In genomic region chr3:52766841-52767240, GRCm38 (mm10) we compare ENCODE assay signal across 12 mouse cellular contexts.
A peak's percentile ranks its signal among the peaks of the same experiment; 100 is the strongest.
DNase-seq lines count a peak whose midpoint lies in the region; ATAC-seq and TF ChIP-seq lines count a peak whose summit lies in the region.
"Had no signal": no experiment of that assay in that cellular context is flagged by ENCODE, and none has a peak within 500 bp of the region (broad histone marks: within the 10 kb centered on the region; RNA-seq: fewer than 3 reads in every experiment).

No protein-coding gene starts in this region.

- intact Hi-C loops in heart, postnatal 36 days (cut with DNase I), result loop anchor here (5.0 kb wide), 1 partner anchor 205 kb away; no protein-coding TSS in a partner anchor

- 76% methylated on average over 5 of the region's 5 CpGs for WGBS in heart, embryonic 10.5 days
- WGBS in cerebellum, adult 2 months, result 45% methylated on average over 5 of the region's 5 CpGs
- WGBS in midbrain, embryonic 13.5 days, result 65% methylated on average over 5 of the region's 5 CpGs

- H3K36me3 ChIP-seq in heart, embryonic 10.5 days, result no peaks in the 10 kb centered on the region
- H3K36me3 ChIP-seq in midbrain, embryonic 13.5 days, result no peaks in the 10 kb centered on the region
- H3K36me3 ChIP-seq: liver, embryonic 12.5 days had no signal

- peaks cover 8% of the 10 kb centered on the region; the same call in 1 of the 2 replicates for H3K4me1 ChIP-seq in heart, embryonic 10.5 days
- no peaks in the 10 kb centered on the region for H3K4me1 ChIP-seq in cerebellum, adult 2 months (ENCODE audit: control insufficient read depth, insufficient read depth, low read length)
- 0 out of 2 replicates have a peak, but pooled peaks cover 2% of the 10 kb centered on the region for H3K4me1 ChIP-seq in midbrain, embryonic 13.5 days (replicated peaks)
- H3K4me1 ChIP-seq: liver, embryonic 12.5 days had no signal

- TF ChIP-seq POLR2A in brain, embryonic 14.5 days (IDR thresholded peaks at IDR 0.05; ENCODE audit: borderline replicate concordance, extremely low read depth, insufficient read depth, insufficient read length, poor library complexity, severe bottlenecking), result no peak
- no peak for TF ChIP-seq POLR2A in cerebellum, adult 2 months (IDR thresholded peaks at IDR 0.05; ENCODE audit: borderline replicate concordance, insufficient read depth, low read length)

- no peak for ATAC-seq in midbrain, embryonic 13.5 days
- ATAC-seq: liver, embryonic 12.5 days; midbrain, embryonic 16.5 days had no signal

- DNase-seq in adrenal gland, adult 2 months, result peak; percentile 47
- no peak for DNase-seq in adrenal gland, adult 18-20 months (ENCODE audit: low spot score in 2 of 2)
- DNase-seq in heart, embryonic 10.5 days (ENCODE audit: low spot score), result peak; percentile 51
- no peak for DNase-seq in heart, postnatal 36 days
- DNase-seq in brain, embryonic 14.5 days (ENCODE audit: low read depth), result peak; percentile 89
- peak; percentile 21 for DNase-seq in gastrocnemius, postnatal 25 days
- no peak for DNase-seq in cerebellum, adult 2 months
- DNase-seq: lung, postnatal 14 days had no signal

- no peak overlapping the region for H3K4me3 ChIP-seq in heart, embryonic 10.5 days
- no peak overlapping the region for H3K4me3 ChIP-seq in cerebellum, adult 2 months (replicated peaks; ENCODE audit: insufficient read depth, low read depth, low read length)
- no peak overlapping the region for H3K4me3 ChIP-seq in midbrain, embryonic 13.5 days (replicated peaks)
- H3K4me3 ChIP-seq: left cerebral cortex, adult 2 months; liver, embryonic 12.5 days had no signal

- no peak overlapping the region for H3K9ac ChIP-seq in midbrain, embryonic 13.5 days (replicated peaks)
- H3K9ac ChIP-seq: liver, embryonic 12.5 days had no signal

- no peaks in the 10 kb centered on the region for H3K9me3 ChIP-seq in heart, embryonic 10.5 days
- H3K9me3 ChIP-seq in midbrain, embryonic 13.5 days, result no peaks in the 10 kb centered on the region
- H3K9me3 ChIP-seq: liver, embryonic 12.5 days had no signal

- no peaks in the 10 kb centered on the region for H3K27me3 ChIP-seq in heart, embryonic 10.5 days (ENCODE audit: insufficient read depth, poor library complexity, severe bottlenecking)
- H3K27me3 ChIP-seq in cerebellum, adult 2 months (ENCODE audit: control insufficient read depth, insufficient read depth, low read length), result no peaks in the 10 kb centered on the region
- H3K27me3 ChIP-seq in midbrain, embryonic 13.5 days, result no peaks in the 10 kb centered on the region
- H3K27me3 ChIP-seq: liver, embryonic 12.5 days had no signal

- TF ChIP-seq CTCF in brain, embryonic 14.5 days (IDR thresholded peaks at IDR 0.05; ENCODE audit: borderline replicate concordance, extremely low read depth, insufficient read depth, insufficient read length), result no peak
- TF ChIP-seq CTCF in cerebellum, adult 2 months (IDR thresholded peaks at IDR 0.05; ENCODE audit: borderline replicate concordance, insufficient read depth, low read depth, low read length), result no peak

- H3K27ac ChIP-seq in heart, embryonic 10.5 days, result no peak overlapping the region
- no peak overlapping the region for H3K27ac ChIP-seq in cerebellum, adult 2 months (ENCODE audit: insufficient read depth, low read length)
- no peak overlapping the region for H3K27ac ChIP-seq in midbrain, embryonic 13.5 days
- H3K27ac ChIP-seq: left cerebral cortex, adult 2 months; liver, embryonic 12.5 days had no signal

- no peak overlapping the region for H3K4me2 ChIP-seq in midbrain, embryonic 13.5 days (replicated peaks)
- H3K4me2 ChIP-seq: liver, embryonic 12.5 days had no signal

Comparison
In these comparisons a context has a peak if more than half of its experiments do, and no peak if none do; other contexts are left out.
1. DNase-seq: peak in adrenal gland, adult 2 months (single experiment), heart, embryonic 10.5 days (single experiment), brain, embryonic 14.5 days (single experiment) and gastrocnemius, postnatal 25 days (single experiment); none in adrenal gland, adult 18-20 months (0 of 2), heart, postnatal 36 days (0 of 2) and cerebellum, adult 2 months (0 of 2).